In the genomic region with DNA sequence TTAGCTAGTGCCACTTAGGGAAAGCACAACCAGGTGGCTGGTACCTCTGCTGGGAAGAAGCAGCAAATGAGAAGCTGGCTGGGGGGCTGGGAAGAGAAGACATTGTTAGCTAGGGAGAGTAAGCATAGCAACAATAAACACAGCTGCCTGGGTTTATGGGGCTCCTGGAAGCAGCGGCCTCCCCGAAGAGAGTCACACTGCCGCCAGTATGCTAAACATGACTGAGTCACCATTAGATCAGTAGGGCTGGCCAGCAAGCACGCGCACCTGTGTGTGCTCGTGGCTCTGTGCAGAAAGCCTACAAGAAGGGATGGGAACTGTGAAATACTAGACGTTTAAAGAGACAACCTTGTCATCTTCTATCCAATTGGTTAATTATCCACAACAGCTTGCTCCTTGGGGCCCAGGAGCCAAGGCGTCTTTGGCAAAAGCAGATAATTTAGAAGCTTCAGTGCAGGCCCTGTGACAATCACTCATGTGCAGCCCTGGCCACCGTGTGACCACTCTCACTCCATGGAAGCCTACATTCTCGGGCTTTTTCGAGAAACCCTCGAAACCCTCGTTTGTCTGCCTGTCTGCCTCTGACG, we compare ENCODE assay signal across 9 mouse cellular contexts. TPM values are rescaled to one million over a fixed set of nuclear protein-coding genes. Genes with fewer than 3 reads are reported as not detected.
DNase-seq lines count a peak whose midpoint lies in the region; ATAC-seq and TF ChIP-seq lines count a peak whose summit lies in the region.
"Had no signal": no experiment of that assay in that cellular context is flagged by ENCODE, and none has a peak within 500 bp of the region (broad histone marks: within the 10 kb centered on the region; RNA-seq: fewer than 3 reads in every experiment).

No protein-coding gene starts in this region.

- H3K27me3 ChIP-seq in heart, embryonic 10.5 days (ENCODE audit: insufficient read depth, poor library complexity, severe bottlenecking) = no peaks in the 10 kb centered on the region
- H3K27me3 ChIP-seq in midbrain, embryonic 13.5 days = no peaks in the 10 kb centered on the region
- no peaks in the 10 kb centered on the region for H3K27me3 ChIP-seq in midbrain, embryonic 15.5 days (replicated peaks)
- no peaks in the 10 kb centered on the region for H3K27me3 ChIP-seq in hindbrain, embryonic 12.5 days
- no peaks in the 10 kb centered on the region for H3K27me3 ChIP-seq in neural tube, embryonic 14.5 days (ENCODE audit: control insufficient read depth, insufficient read depth, low read length)

- H3K9me3 ChIP-seq in heart, embryonic 10.5 days = no peaks in the 10 kb centered on the region
- H3K9me3 ChIP-seq in midbrain, embryonic 13.5 days = no peaks in the 10 kb centered on the region
- H3K9me3 ChIP-seq in midbrain, embryonic 15.5 days = no peaks in the 10 kb centered on the region
- no peaks in the 10 kb centered on the region for H3K9me3 ChIP-seq in hindbrain, embryonic 12.5 days (replicated peaks)
- H3K9me3 ChIP-seq in neural tube, embryonic 14.5 days (ENCODE audit: control insufficient read depth, low read length) = no peaks in the 10 kb centered on the region

- no peak for TF ChIP-seq POLR2A in lung, adult 2 months (IDR thresholded peaks at IDR 0.05; ENCODE audit: borderline replicate concordance, extremely low read depth, low read depth, low read length)

- no peak for DNase-seq in heart, embryonic 10.5 days (ENCODE audit: low spot score)
- DNase-seq in heart, adult 8-10 months (ENCODE audit: low spot score) = no peak
- no peak for DNase-seq in layer of hippocampus, postnatal 10 days (ENCODE audit: low spot score in 2 of 2)
- no peak for DNase-seq in lung, adult 2 months

- no peaks in the 10 kb centered on the region for H3K36me3 ChIP-seq in heart, embryonic 10.5 days
- no peaks in the 10 kb centered on the region for H3K36me3 ChIP-seq in midbrain, embryonic 13.5 days
- H3K36me3 ChIP-seq in midbrain, embryonic 15.5 days (replicated peaks) = no peaks in the 10 kb centered on the region
- no peaks in the 10 kb centered on the region for H3K36me3 ChIP-seq in hindbrain, embryonic 12.5 days
- no peaks in the 10 kb centered on the region for H3K36me3 ChIP-seq in neural tube, embryonic 14.5 days (ENCODE audit: control insufficient read depth, insufficient read depth, low read length)

- H3K4me1 ChIP-seq in heart, embryonic 10.5 days = peaks cover 80% of the 10 kb centered on the region
- H3K4me1 ChIP-seq in midbrain, embryonic 13.5 days (replicated peaks) = peaks cover 39% of the 10 kb centered on the region
- H3K4me1 ChIP-seq in midbrain, embryonic 15.5 days = peaks cover 21% of the 10 kb centered on the region
- H3K4me1 ChIP-seq in hindbrain, embryonic 12.5 days = peaks cover 27% of the 10 kb centered on the region
- peaks cover 29% of the 10 kb centered on the region for H3K4me1 ChIP-seq in neural tube, embryonic 14.5 days (ENCODE audit: control insufficient read depth, insufficient read depth, low read length)
- H3K4me1 ChIP-seq in lung, adult 2 months (ENCODE audit: control insufficient read depth, insufficient read depth, low read length) = peaks cover 18% of the 10 kb centered on the region

- H3K9ac ChIP-seq in midbrain, embryonic 13.5 days (replicated peaks) = no peak overlapping the region
- H3K9ac ChIP-seq in midbrain, embryonic 15.5 days = no peak overlapping the region
- no peak overlapping the region for H3K9ac ChIP-seq in hindbrain, embryonic 12.5 days
- H3K9ac ChIP-seq in neural tube, embryonic 14.5 days (replicated peaks; ENCODE audit: low read depth, low read length) = no peak overlapping the region

- no peak overlapping the region for H3K4me3 ChIP-seq in heart, embryonic 10.5 days
- no peak overlapping the region for H3K4me3 ChIP-seq in midbrain, embryonic 13.5 days (replicated peaks)
- no peak overlapping the region for H3K4me3 ChIP-seq in midbrain, embryonic 15.5 days
- H3K4me3 ChIP-seq in hindbrain, embryonic 12.5 days = no peak overlapping the region
- no peak overlapping the region for H3K4me3 ChIP-seq in neural tube, embryonic 14.5 days (ENCODE audit: low read depth, low read length)
- H3K4me3 ChIP-seq in lung, adult 2 months (replicated peaks; ENCODE audit: extremely low read depth, low read depth, low read length) = no peak overlapping the region
- H3K4me3 ChIP-seq: erythroblast, embryonic 14.5 days had no signal

- H3K27ac ChIP-seq in heart, embryonic 10.5 days = peak overlapping the region; percentile 80
- H3K27ac ChIP-seq in midbrain, embryonic 13.5 days = peak overlapping the region; percentile 30; the same call in 1 of the 2 replicates
- H3K27ac ChIP-seq in midbrain, embryonic 15.5 days = no peak overlapping the region; the same call in 1 of the 2 replicates
- peak overlapping the region; percentile 41; the same call in 1 of the 2 replicates for H3K27ac ChIP-seq in hindbrain, embryonic 12.5 days
- peak overlapping the region; percentile 49; the same call in 1 of the 2 replicates for H3K27ac ChIP-seq in neural tube, embryonic 14.5 days (ENCODE audit: low read depth, low read length)

- no peak overlapping the region for H3K4me2 ChIP-seq in midbrain, embryonic 13.5 days (replicated peaks)
- no peak overlapping the region for H3K4me2 ChIP-seq in midbrain, embryonic 15.5 days
- no peak overlapping the region for H3K4me2 ChIP-seq in hindbrain, embryonic 12.5 days (replicated peaks)
- H3K4me2 ChIP-seq in neural tube, embryonic 14.5 days (ENCODE audit: low read depth, low read length) = no peak overlapping the region

- 67% methylated on average over 14 of the region's 14 CpGs for WGBS in heart, embryonic 10.5 days
- WGBS in midbrain, embryonic 13.5 days = 50% methylated on average over 14 of the region's 14 CpGs
- 45% methylated on average over 14 of the region's 14 CpGs for WGBS in midbrain, embryonic 15.5 days
- WGBS in hindbrain, embryonic 12.5 days = 53% methylated on average over 14 of the region's 14 CpGs
- WGBS in neural tube, embryonic 14.5 days = 27% methylated on average over 14 of the region's 14 CpGs
- 76% methylated on average over 14 of the region's 14 CpGs for WGBS in lung, adult 2 months

- peak; percentile 44; the same call in 1 of the 2 replicates for ATAC-seq in midbrain, embryonic 13.5 days
- no peak for ATAC-seq in midbrain, embryonic 15.5 days (replicated peaks)
- ATAC-seq in hindbrain, embryonic 12.5 days (ENCODE audit: low FRiP score) = no peak
- peak; percentile 57 for ATAC-seq in neural tube, embryonic 14.5 days (ENCODE audit: low read depth)

- TF ChIP-seq CTCF in lung, adult 2 months (IDR thresholded peaks at IDR 0.05; ENCODE audit: insufficient read depth, low read length) = no peak

RNA-seq across cellular contexts. Expression of a gene that starts 9.8 kb away (rescaled TPM):
- polyA plus RNA-seq in heart, embryonic 10.5 days (2016; fragmentation: Nextera tagmentation; extraction: Ambion mirVana) = 40.4 and 49.8 TPM in 2 replicates
- 10 to 100 TPM; 32.9 to 57.7 (median 53.5) TPM for total RNA-seq in heart, adult 8-10 months (2022)
- 14.8 and 15.5 TPM in 2 replicates for polyA plus RNA-seq in midbrain, embryonic 13.5 days (2015; fragmentation: Nextera tagmentation; extraction: Ambion mirVana)
- 16.2 and 19.3 TPM in 2 replicates for polyA plus RNA-seq in midbrain, embryonic 15.5 days (2015; fragmentation: Nextera tagmentation; extraction: Ambion mirVana)
- polyA plus RNA-seq in hindbrain, embryonic 12.5 days (2016; fragmentation: Nextera tagmentation; extraction: Ambion mirVana) = 32.8 and 35.4 TPM in 2 replicates
- polyA plus RNA-seq in neural tube, embryonic 14.5 days (2014; fragmentation: Nextera tagmentation; extraction: Ambion mirVana) = 2.7 and 14.5 TPM in 2 replicates
- total RNA-seq in layer of hippocampus, postnatal 10 days (2021) = 1 to 10 TPM; 3.7 to 7.2 TPM
- 76.0 and 98.5 TPM in 2 replicates for polyA plus RNA-seq in lung, adult 2 months (2012; rRNA removed)
- polyA plus RNA-seq: erythroblast, embryonic 14.5 days had no signal

Comparison
In these comparisons a context has a peak if more than half of its experiments do, and no peak if none do; other contexts are left out.
1. ATAC-seq: peak in midbrain, embryonic 13.5 days (single experiment) and neural tube, embryonic 14.5 days (single experiment); none in midbrain, embryonic 15.5 days (single experiment) and hindbrain, embryonic 12.5 days (single experiment).